Mouse (Mus musculus): ENCODE data around the gene Pla2g6. TPM values are rescaled to one million over a fixed set of nuclear protein-coding genes. Genes with fewer than 3 reads are reported as not detected.
A peak's percentile ranks its signal among the peaks of the same experiment; 100 is the strongest.

Pla2g6 gene
- 34.5 and 35.5 TPM in 2 replicates for polyA plus RNA-seq (2015; fragmentation: Nextera tagmentation; extraction: Ambion mirVana)

- no peaks in the 10 kb centered on the region for H3K36me3 ChIP-seq
- peak; percentile 95 for ATAC-seq (ENCODE audit: low FRiP score)
- no peaks in the 10 kb centered on the region for H3K9me3 ChIP-seq
- H3K4me2 ChIP-seq: peak within 1 kb of the TSS; percentile 80
- peak within 1 kb of the TSS; percentile 80 for H3K9ac ChIP-seq
- H3K27ac ChIP-seq: peak within 1 kb of the TSS; percentile 94
- no peaks in the 10 kb centered on the region for H3K27me3 ChIP-seq
- peaks cover 40% of the 10 kb centered on the region for H3K4me1 ChIP-seq (replicated peaks)
- 5% methylated on average over 46 of the region's 46 CpGs for WGBS
- H3K4me3 ChIP-seq: peak within 1 kb of the TSS; percentile 56
These were observed at the start of gene Pla2g6 for GRCm38 (mm10) chr15:79328058-79328938. Gene Pla2g6 (minus strand): TSS chr15:79328390.

DNA sequence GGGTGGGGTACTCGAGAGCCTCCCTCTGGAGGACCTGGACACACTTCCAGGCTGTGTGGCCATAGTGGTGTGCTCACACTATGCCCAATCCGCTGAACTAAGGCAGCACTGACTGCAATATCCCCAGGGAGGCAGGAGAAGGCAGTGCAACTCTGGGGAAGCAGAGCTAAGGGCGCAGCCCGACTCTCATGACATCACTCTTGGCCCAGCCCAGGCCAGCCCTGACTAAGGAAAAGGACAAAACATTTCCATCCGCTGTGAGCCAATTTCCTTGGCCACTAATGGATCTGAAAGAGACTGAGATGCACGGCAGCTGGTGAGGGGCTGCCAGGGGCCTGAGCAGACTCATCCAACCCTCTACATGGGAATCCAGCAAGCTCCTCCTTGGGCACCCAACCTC lies 49.5 kb upstream of the Pla2g6 start:
- Histone ChIP-seq H3K4me2 (no peak overlapping the region), H3K27ac (no peak overlapping the region), H3K9me3 (no peaks in the 10 kb centered on the region), H3K4me3 (no peak overlapping the region), H3K9ac (no peak overlapping the region), H3K27me3 (no peaks in the 10 kb centered on the region), H3K4me1 (replicated peaks) (peaks cover 9% of the 10 kb centered on the region), H3K36me3 (peaks cover 49% of the 10 kb centered on the region)
- no peak for ATAC-seq (ENCODE audit: low FRiP score)
- 82% methylated on average over 6 of the region's 6 CpGs for WGBS

GRCm38 (mm10) chr15:79374760-79375159 lies 46.6 kb upstream of the Pla2g6 start:
- Histone ChIP-seq H3K4me2 (no peak overlapping the region), H3K9me3 (no peaks in the 10 kb centered on the region), H3K27me3 (no peaks in the 10 kb centered on the region), H3K27ac (peak overlapping the region; percentile 41; the same call in 1 of the 2 replicates), H3K9ac (peak overlapping the region; percentile 26; the same call in 1 of the 2 replicates), H3K36me3 (peaks cover 69% of the 10 kb centered on the region), H3K4me1 (replicated peaks) (peaks cover 6% of the 10 kb centered on the region; the same call in 1 of the 2 replicates), H3K4me3 (no peak overlapping the region)
- no peak for ATAC-seq (ENCODE audit: low FRiP score)
- 55% methylated on average over 3 of the region's 3 CpGs for WGBS

- 68% methylated on average over 7 of the region's 7 CpGs for WGBS
- Histone ChIP-seq H3K36me3 (peaks cover 73% of the 10 kb centered on the region), H3K4me2 (no peak overlapping the region), H3K4me3 (no peak overlapping the region), H3K27ac (peak overlapping the region; percentile 18; the same call in 1 of the 2 replicates), H3K27me3 (no peaks in the 10 kb centered on the region), H3K4me1 (replicated peaks) (peaks cover 6% of the 10 kb centered on the region; the same call in 1 of the 2 replicates), H3K9me3 (no peaks in the 10 kb centered on the region), H3K9ac (no peak overlapping the region)
- ATAC-seq (ENCODE audit: low FRiP score): no peak
These were observed 42.2 kb upstream of the Pla2g6 start for GRCm38 (mm10) chr15:79370281-79370843.

DNA sequence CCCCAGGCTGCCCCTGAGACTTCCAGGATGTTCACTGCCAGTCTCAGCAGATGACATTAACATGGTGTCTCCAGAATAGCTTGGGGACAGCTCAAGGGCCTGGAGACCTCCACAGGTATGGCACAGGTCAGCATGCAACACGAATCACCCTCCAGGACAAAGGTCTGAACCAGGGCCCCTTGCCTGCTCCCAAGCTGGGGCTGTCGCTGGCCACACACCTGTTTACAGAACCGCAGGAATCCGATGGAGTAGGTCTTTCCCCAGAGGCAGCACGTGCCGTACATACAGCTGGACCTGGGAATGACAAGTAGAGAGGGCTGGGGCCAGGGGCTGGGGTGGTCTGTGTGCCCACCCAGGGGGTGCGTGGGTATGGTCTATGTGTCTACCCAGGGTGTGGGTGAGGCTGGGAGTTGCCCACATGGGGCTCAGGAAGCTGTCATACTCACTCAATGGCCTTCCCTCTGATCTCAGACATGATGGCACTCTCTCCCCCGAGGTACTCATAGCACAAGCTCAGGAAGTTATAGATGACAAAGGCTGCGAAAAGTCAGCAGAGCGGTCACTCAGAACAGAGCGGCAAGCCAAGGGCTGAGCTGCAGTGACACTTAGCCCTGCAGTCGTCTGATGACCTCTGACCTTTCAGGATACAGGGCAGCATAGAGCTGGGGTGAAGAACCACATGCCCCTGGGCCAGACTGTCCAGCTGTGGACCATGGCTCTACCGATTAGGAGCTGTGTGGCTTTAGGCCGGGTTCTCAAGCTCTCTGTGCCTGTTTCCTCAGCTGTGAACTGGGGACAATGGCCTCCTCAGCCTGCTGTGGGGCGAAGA lies 41.5 kb upstream of the Pla2g6 start:
- ATAC-seq (ENCODE audit: low FRiP score): no peak

DNA sequence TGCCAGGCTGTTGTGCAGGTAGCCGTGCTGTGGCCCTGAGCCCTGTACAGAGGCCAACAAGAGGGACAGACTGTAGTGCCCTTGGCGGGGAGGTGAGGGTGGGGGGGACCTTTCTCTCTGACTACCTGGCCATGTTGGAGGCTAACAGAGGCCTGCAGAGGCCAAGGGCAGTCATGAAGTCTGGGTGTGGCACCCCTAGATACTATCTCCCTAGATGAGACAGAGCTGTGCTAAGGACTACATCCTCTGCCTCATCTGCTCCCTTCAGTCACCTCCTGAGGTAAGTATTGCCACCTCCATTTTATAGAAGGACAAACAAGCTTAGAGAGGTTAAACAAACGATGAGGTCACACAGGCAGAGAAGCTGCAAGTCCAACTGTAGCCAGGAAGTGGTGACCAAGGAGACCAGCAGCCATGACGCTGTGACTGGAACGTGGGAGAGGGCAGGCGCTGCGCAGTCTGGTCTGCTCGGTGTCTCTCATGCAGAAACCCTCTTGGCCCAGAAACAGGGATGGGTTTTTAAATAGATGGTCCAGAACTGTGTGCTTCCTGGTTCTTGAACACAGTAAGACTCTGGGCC lies 40.8 kb upstream of the Pla2g6 start:
- Histone ChIP-seq H3K9me3 (no peaks in the 10 kb centered on the region), H3K27me3 (no peaks in the 10 kb centered on the region), H3K4me1 (replicated peaks) (0 out of 2 replicates have a peak, but pooled peaks cover 2% of the 10 kb centered on the region), H3K4me2 (no peak overlapping the region), H3K36me3 (peaks cover 84% of the 10 kb centered on the region), H3K9ac (no peak overlapping the region; the same call in 1 of the 2 replicates), H3K27ac (peak overlapping the region; percentile 50), H3K4me3 (no peak overlapping the region)
- no peak for ATAC-seq (ENCODE audit: low FRiP score)
- 84% methylated on average over 8 of the region's 8 CpGs for WGBS

More for the DNA sequence above, 41.5 kb upstream of the Pla2g6 start:
- 77% methylated on average over 15 of the region's 15 CpGs for WGBS
- Histone ChIP-seq H3K27ac (peak overlapping the region; percentile 18; the same call in 1 of the 2 replicates), H3K4me3 (no peak overlapping the region), H3K4me1 (replicated peaks) (peaks cover 4% of the 10 kb centered on the region; the same call in 1 of the 2 replicates), H3K4me2 (no peak overlapping the region), H3K9me3 (no peaks in the 10 kb centered on the region), H3K9ac (no peak overlapping the region; the same call in 1 of the 2 replicates), H3K36me3 (peaks cover 79% of the 10 kb centered on the region), H3K27me3 (no peaks in the 10 kb centered on the region)

DNA sequence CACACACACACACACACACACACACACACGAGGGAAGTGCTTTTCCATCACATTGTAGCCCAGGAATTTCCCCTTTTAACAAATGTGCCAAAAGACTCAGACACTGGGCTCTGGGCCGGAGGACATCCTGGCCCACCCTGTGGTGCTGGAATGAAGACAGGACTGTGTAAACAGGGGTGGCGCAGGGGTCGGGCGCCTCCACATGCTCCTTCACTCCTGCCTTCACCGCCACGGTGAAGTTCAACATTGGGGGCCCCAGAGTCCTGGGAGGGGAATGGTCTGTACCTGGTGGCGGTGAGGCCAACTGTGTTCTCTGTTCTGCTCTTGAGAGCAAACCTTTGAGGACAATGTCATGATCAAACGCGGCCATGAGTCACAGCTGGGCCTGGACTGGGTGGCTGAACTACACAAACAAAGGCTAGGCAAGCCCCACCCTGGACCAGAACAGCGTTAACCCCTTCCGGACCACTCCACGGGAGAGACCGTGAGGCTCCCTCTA lies 40.2 kb upstream of the Pla2g6 start:
- Histone ChIP-seq H3K9me3 (no peaks in the 10 kb centered on the region), H3K27ac (peak overlapping the region; percentile 50), H3K4me1 (replicated peaks) (0 out of 2 replicates have a peak, but pooled peaks cover 2% of the 10 kb centered on the region), H3K4me2 (no peak overlapping the region), H3K9ac (no peak overlapping the region), H3K36me3 (peaks cover 84% of the 10 kb centered on the region), H3K27me3 (no peaks in the 10 kb centered on the region), H3K4me3 (no peak overlapping the region)
- WGBS: 67% methylated on average over 14 of the region's 14 CpGs
- no peak for ATAC-seq (ENCODE audit: low FRiP score)

DNA sequence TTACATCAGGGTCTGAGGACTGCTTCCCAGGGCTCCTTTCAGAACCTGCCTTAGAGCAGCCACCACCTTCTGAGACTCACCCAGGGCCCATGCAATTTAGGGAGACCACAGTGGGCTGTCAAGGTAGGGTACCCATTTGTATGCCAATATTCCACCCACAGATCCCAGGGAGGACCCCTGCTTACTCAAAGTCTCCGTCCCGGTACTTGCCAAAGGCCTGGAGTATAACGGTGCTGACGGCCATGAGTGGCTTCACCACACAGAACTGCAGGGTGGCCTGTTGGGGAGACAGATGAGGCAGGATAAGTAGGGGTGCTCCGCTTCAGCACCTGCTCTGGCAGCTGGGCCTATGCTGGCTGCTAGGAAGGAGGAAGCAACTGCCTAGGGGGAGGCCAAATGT lies 38.2 kb upstream of the Pla2g6 start:
- Histone ChIP-seq H3K4me3 (no peak overlapping the region), H3K9me3 (no peaks in the 10 kb centered on the region), H3K27ac (no peak overlapping the region), H3K36me3 (peaks cover 85% of the 10 kb centered on the region), H3K4me2 (no peak overlapping the region), H3K27me3 (no peaks in the 10 kb centered on the region), H3K9ac (no peak overlapping the region), H3K4me1 (replicated peaks) (0 out of 2 replicates have a peak, but pooled peaks cover 2% of the 10 kb centered on the region)
- 95% methylated on average over 5 of the region's 5 CpGs for WGBS
- no peak for ATAC-seq (ENCODE audit: low FRiP score)

- no peaks in the 10 kb centered on the region for H3K9me3 ChIP-seq
- H3K9ac ChIP-seq: no peak overlapping the region
- WGBS: 98% methylated on average over 12 of the region's 12 CpGs
- no peak for ATAC-seq (ENCODE audit: low FRiP score)
- H3K27ac ChIP-seq: no peak overlapping the region
- H3K27me3 ChIP-seq: no peaks in the 10 kb centered on the region
- no peak overlapping the region for H3K4me3 ChIP-seq
- H3K4me1 ChIP-seq (replicated peaks): peaks cover 4% of the 10 kb centered on the region; the same call in 1 of the 2 replicates
- peaks cover 85% of the 10 kb centered on the region for H3K36me3 ChIP-seq
- no peak overlapping the region for H3K4me2 ChIP-seq
These were observed 36.9 kb upstream of the Pla2g6 start for GRCm38 (mm10) chr15:79365068-79365467.

- H3K9ac ChIP-seq: no peak overlapping the region
- ATAC-seq (ENCODE audit: low FRiP score): no peak
- peaks cover 76% of the 10 kb centered on the region for H3K36me3 ChIP-seq
- H3K27ac ChIP-seq: no peak overlapping the region
- no peak overlapping the region for H3K4me3 ChIP-seq
- no peaks in the 10 kb centered on the region for H3K27me3 ChIP-seq
- no peak overlapping the region for H3K4me2 ChIP-seq
- peaks cover 8% of the 10 kb centered on the region; the same call in 1 of the 2 replicates for H3K4me1 ChIP-seq (replicated peaks)
- no peaks in the 10 kb centered on the region for H3K9me3 ChIP-seq
- 65% methylated on average over 6 of the region's 6 CpGs for WGBS
These were observed 35.9 kb upstream of the Pla2g6 start for GRCm38 (mm10) chr15:79364120-79364519.

- no peak for ATAC-seq (ENCODE audit: low FRiP score)
- no peak overlapping the region for H3K27ac ChIP-seq
- H3K4me3 ChIP-seq: no peak overlapping the region
- H3K36me3 ChIP-seq: peaks cover 51% of the 10 kb centered on the region
- peaks cover 18% of the 10 kb centered on the region for H3K27me3 ChIP-seq
- H3K9me3 ChIP-seq: no peaks in the 10 kb centered on the region
- 68% methylated on average over 4 of the region's 4 CpGs for WGBS
- H3K4me2 ChIP-seq: no peak overlapping the region
- peaks cover 30% of the 10 kb centered on the region for H3K4me1 ChIP-seq (replicated peaks)
- H3K9ac ChIP-seq: no peak overlapping the region
These were observed 32.8 kb upstream of the Pla2g6 start for GRCm38 (mm10) chr15:79361023-79361422.

Measured in hindbrain, embryonic 13.5 days (tissue).